Mouse (Mus musculus): ENCODE data around the gene Tmem135.

- TF ChIP-seq CTCF (IDR thresholded peaks at IDR 0.05; ENCODE audit: extremely low read depth, insufficient read length, insufficient replicate concordance, low read depth, low read length) (no peak), POLR2A (IDR thresholded peaks at IDR 0.05; ENCODE audit: low read depth, low read length) (no peak)
Measured at GRCm38 (mm10) chr7:89316112-89316511, 87.9 kb downstream of the Tmem135 start.

Measured in small intestine, adult 2 months (tissue).